Mouse (Mus musculus): ENCODE data around the gene AC124108.1.

DNA sequence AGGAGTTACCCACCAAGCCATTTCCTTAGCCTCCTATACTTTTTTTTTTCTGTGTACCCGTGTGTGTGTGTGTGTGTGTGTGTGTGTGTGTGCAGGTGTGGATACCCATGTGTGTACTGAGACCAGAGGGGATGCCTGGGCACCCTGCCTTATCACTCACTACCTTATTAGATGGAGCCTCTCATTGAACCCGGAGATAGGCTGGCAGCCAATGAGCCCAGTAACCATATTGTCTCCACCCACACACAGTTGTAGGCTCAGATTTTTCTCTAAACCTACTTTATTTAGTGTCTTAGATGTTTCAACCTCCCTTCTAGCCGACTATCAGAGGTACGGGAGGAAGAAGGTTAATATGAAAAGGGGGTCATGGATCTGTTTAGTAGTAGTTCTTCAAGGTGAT, 5.0 kb upstream of the AC124108.1 start:
- TF ChIP-seq EP300 (IDR thresholded peaks at IDR 0.05; ENCODE audit: low read depth) (no peak), CTCF (IDR thresholded peaks at IDR 0.05; ENCODE audit: low read depth) (no peak)
